Comparison of ENCODE assay signal across 27 mouse cellular contexts in the genomic region with DNA sequence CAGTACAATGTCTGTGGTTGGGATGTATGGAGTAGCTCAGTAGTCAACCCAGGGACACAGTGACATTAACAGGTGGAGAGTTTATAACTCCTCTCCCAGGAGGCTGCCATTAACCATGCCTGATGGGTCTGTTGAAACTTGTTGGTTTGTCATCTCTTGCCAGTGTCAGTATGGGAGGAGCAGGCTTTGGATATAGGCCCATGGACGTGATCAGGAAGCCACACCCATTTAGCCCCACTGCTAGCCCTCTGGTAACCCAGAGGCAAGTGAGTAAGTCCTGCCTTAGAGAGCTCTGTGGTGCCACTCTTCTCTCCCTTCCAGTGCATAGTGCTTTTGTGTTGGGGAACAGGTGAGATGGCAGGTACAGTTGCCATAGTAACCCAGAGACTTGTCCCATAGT.
DNase-seq lines count a peak whose midpoint lies in the region; ATAC-seq lines count a peak whose summit lies in the region.
"Had no signal": no experiment of that assay in that cellular context is flagged by ENCODE, and none has a peak within 500 bp of the region (broad histone marks: within the 10 kb centered on the region; RNA-seq: fewer than 3 reads in every experiment).

No protein-coding gene starts in this region.

- peaks cover 6% of the 10 kb centered on the region; the same call in 1 of the 2 replicates for H3K4me1 ChIP-seq in hindbrain, embryonic 10.5 days (replicated peaks)
- H3K4me1 ChIP-seq in forebrain, embryonic 12.5 days: peaks cover 19% of the 10 kb centered on the region; the same call in 1 of the 2 replicates

- ATAC-seq in forebrain, embryonic 12.5 days (ENCODE audit: low FRiP score): no peak
- ATAC-seq: CD4-positive, CD25-positive, alpha-beta regulatory T cell, adult 4 months; forebrain, embryonic 13.5 days; forebrain, embryonic 16.5 days; hindbrain, embryonic 16.5 days; intestine, embryonic 15.5 days had no signal

- DNase-seq in 3T3-L1 (ENCODE audit: low read depth, low spot score): peak; percentile 15
- peak; percentile 52 for DNase-seq in 416B (ENCODE audit: low read depth)
- peak; percentile 33 for DNase-seq in R1 (ENCODE audit: low read depth, low spot score)
- no peak for DNase-seq in hindbrain, embryonic 10.5 days (ENCODE audit: low spot score)
- no peak for DNase-seq in adrenal gland, postnatal 36 days
- DNase-seq: adrenal gland, adult 2 months; adrenal gland, postnatal 14 days; B cell, adult 2 months; cerebellum, adult 11-12 months; cerebellum, adult 8-10 months; cerebellum, postnatal 14 days; embryo, embryonic 11 days; gastrocnemius, postnatal 10 days; heart, adult 2 months; kidney, adult 11 months; kidney, adult 8-10 months had no signal

- WGBS in hindbrain, embryonic 10.5 days: 85% methylated on average over 1 of the region's 1 CpGs
- WGBS in forebrain, embryonic 12.5 days: 71% methylated on average over 1 of the region's 1 CpGs

- H3K27me3 ChIP-seq in hindbrain, embryonic 10.5 days (ENCODE audit: insufficient read depth, poor library complexity, severe bottlenecking): no peaks in the 10 kb centered on the region
- no peaks in the 10 kb centered on the region for H3K27me3 ChIP-seq in forebrain, embryonic 12.5 days
- H3K27me3 ChIP-seq: embryonic facial prominence, embryonic 13.5 days; forebrain, embryonic 13.5 days; hindbrain, embryonic 13.5 days; intestine, embryonic 15.5 days had no signal

- no peak overlapping the region for H3K27ac ChIP-seq in hindbrain, embryonic 10.5 days
- H3K27ac ChIP-seq in forebrain, embryonic 12.5 days: no peak overlapping the region
- H3K27ac ChIP-seq: embryonic facial prominence, embryonic 10.5 days; embryonic facial prominence, embryonic 13.5 days; forebrain, embryonic 13.5 days; heart, adult 2 months; hindbrain, embryonic 13.5 days; intestine, embryonic 15.5 days had no signal

- H3K9me3 ChIP-seq in hindbrain, embryonic 10.5 days: no peaks in the 10 kb centered on the region
- no peaks in the 10 kb centered on the region for H3K9me3 ChIP-seq in forebrain, embryonic 12.5 days
- H3K9me3 ChIP-seq: embryonic facial prominence, embryonic 10.5 days; embryonic facial prominence, embryonic 13.5 days; forebrain, embryonic 13.5 days; hindbrain, embryonic 13.5 days; intestine, embryonic 15.5 days had no signal

- H3K4me3 ChIP-seq in hindbrain, embryonic 10.5 days: no peak overlapping the region
- no peak overlapping the region for H3K4me3 ChIP-seq in forebrain, embryonic 12.5 days (replicated peaks)
- H3K4me3 ChIP-seq: embryonic facial prominence, embryonic 10.5 days; embryonic facial prominence, embryonic 13.5 days; erythroblast, embryonic 14.5 days; forebrain, embryonic 13.5 days; heart, adult 2 months; hindbrain, embryonic 13.5 days; intestine, embryonic 15.5 days had no signal

- no peak overlapping the region for H3K4me2 ChIP-seq in forebrain, embryonic 12.5 days
- H3K4me2 ChIP-seq: embryonic facial prominence, embryonic 13.5 days; forebrain, embryonic 13.5 days; heart, embryonic 11.5 days; hindbrain, embryonic 13.5 days; intestine, embryonic 15.5 days had no signal

- no peak overlapping the region for H3K9ac ChIP-seq in forebrain, embryonic 12.5 days
- H3K9ac ChIP-seq: embryonic facial prominence, embryonic 13.5 days; forebrain, embryonic 13.5 days; hindbrain, embryonic 13.5 days; intestine, embryonic 15.5 days had no signal

- peaks cover 87% of the 10 kb centered on the region for H3K36me3 ChIP-seq in hindbrain, embryonic 10.5 days
- peaks cover 53% of the 10 kb centered on the region for H3K36me3 ChIP-seq in forebrain, embryonic 12.5 days (replicated peaks)

Comparison
In these comparisons a context has a peak if more than half of its experiments do, and no peak if none do; other contexts are left out.
1. DNase-seq: peak in 3T3-L1 (single experiment), 416B (single experiment) and R1 (single experiment); none in hindbrain, embryonic 10.5 days (single experiment) and adrenal gland, postnatal 36 days (0 of 2).